11 mouse cellular contexts compared by ENCODE assay signal in genomic region chr7:69062094-69062493, GRCm38 (mm10).
DNase-seq lines count a peak whose midpoint lies in the region; ATAC-seq lines count a peak whose summit lies in the region.
"Had no signal": no experiment of that assay in that cellular context is flagged by ENCODE, and none has a peak within 500 bp of the region (broad histone marks: within the 10 kb centered on the region; RNA-seq: fewer than 3 reads in every experiment).

No protein-coding gene starts in this region.

- H3K4me1 ChIP-seq in hindbrain, embryonic 11.5 days (replicated peaks; ENCODE audit: control insufficient read depth, insufficient read depth, low read length): no peaks in the 10 kb centered on the region
- H3K4me1 ChIP-seq in hindbrain, embryonic 10.5 days (replicated peaks): 0 out of 2 replicates have a peak, but pooled peaks cover 8% of the 10 kb centered on the region
- H3K4me1 ChIP-seq in forebrain, embryonic 13.5 days: peaks cover 23% of the 10 kb centered on the region
- H3K4me1 ChIP-seq: heart, embryonic 15.5 days had no signal

- no peak overlapping the region for H3K27ac ChIP-seq in hindbrain, embryonic 11.5 days (ENCODE audit: low read depth, low read length)
- H3K27ac ChIP-seq in hindbrain, embryonic 10.5 days: no peak overlapping the region
- peak overlapping the region; percentile 73 for H3K27ac ChIP-seq in forebrain, embryonic 13.5 days
- H3K27ac ChIP-seq: heart, embryonic 15.5 days had no signal

- DNase-seq in hindbrain, embryonic 11.5 days (ENCODE audit: low spot score): peak; percentile 20
- DNase-seq in hindbrain, embryonic 10.5 days (ENCODE audit: low spot score): no peak
- DNase-seq in layer of hippocampus, postnatal 14 days (ENCODE audit: low spot score in 2 of 2): peak; percentile 12 to 25
- peak; percentile 67 for DNase-seq in retina, postnatal 1 day
- no peak for DNase-seq in urinary bladder, adult 18-20 months (ENCODE audit: low spot score in 2 of 2)
- DNase-seq in thymus, postnatal 25 days: no peak
- DNase-seq in kidney, adult 9 months: no peak

- no peaks in the 10 kb centered on the region for H3K36me3 ChIP-seq in hindbrain, embryonic 11.5 days (ENCODE audit: control insufficient read depth, insufficient read depth, low read length)
- H3K36me3 ChIP-seq in hindbrain, embryonic 10.5 days: no peaks in the 10 kb centered on the region
- H3K36me3 ChIP-seq in forebrain, embryonic 13.5 days (ENCODE audit: poor library complexity, severe bottlenecking): no peaks in the 10 kb centered on the region
- H3K36me3 ChIP-seq: heart, embryonic 15.5 days had no signal

- ATAC-seq in hindbrain, embryonic 11.5 days (ENCODE audit: low FRiP score): peak; percentile 57
- ATAC-seq in forebrain, embryonic 13.5 days: peak; percentile 95

- no peak overlapping the region for H3K4me2 ChIP-seq in hindbrain, embryonic 11.5 days (replicated peaks; ENCODE audit: low read depth, low read length)
- peak overlapping the region; percentile 3; the same call in 1 of the 2 replicates for H3K4me2 ChIP-seq in forebrain, embryonic 13.5 days

- no peaks in the 10 kb centered on the region for H3K9me3 ChIP-seq in hindbrain, embryonic 11.5 days (ENCODE audit: control insufficient read depth, low read length)
- no peaks in the 10 kb centered on the region for H3K9me3 ChIP-seq in hindbrain, embryonic 10.5 days
- H3K9me3 ChIP-seq in forebrain, embryonic 13.5 days (replicated peaks): no peaks in the 10 kb centered on the region
- H3K9me3 ChIP-seq: heart, embryonic 15.5 days had no signal

- H3K9ac ChIP-seq in hindbrain, embryonic 11.5 days (ENCODE audit: low read depth, low read length): no peak overlapping the region
- H3K9ac ChIP-seq in forebrain, embryonic 13.5 days: no peak overlapping the region
- H3K9ac ChIP-seq: heart, embryonic 15.5 days had no signal

- H3K4me3 ChIP-seq in hindbrain, embryonic 11.5 days (ENCODE audit: low read depth, low read length): no peak overlapping the region
- H3K4me3 ChIP-seq in hindbrain, embryonic 10.5 days: no peak overlapping the region
- no peak overlapping the region for H3K4me3 ChIP-seq in forebrain, embryonic 13.5 days
- H3K4me3 ChIP-seq: erythroblast, embryonic 14.5 days; heart, embryonic 15.5 days had no signal

- H3K27me3 ChIP-seq in hindbrain, embryonic 11.5 days (ENCODE audit: control insufficient read depth, insufficient read depth, low read length): no peaks in the 10 kb centered on the region
- no peaks in the 10 kb centered on the region for H3K27me3 ChIP-seq in hindbrain, embryonic 10.5 days (ENCODE audit: insufficient read depth, poor library complexity, severe bottlenecking)
- H3K27me3 ChIP-seq in forebrain, embryonic 13.5 days: no peaks in the 10 kb centered on the region
- H3K27me3 ChIP-seq: CH12.LX; heart, embryonic 15.5 days had no signal

- 65% methylated on average over 8 of the region's 8 CpGs for WGBS in hindbrain, embryonic 11.5 days
- WGBS in hindbrain, embryonic 10.5 days: 70% methylated on average over 8 of the region's 8 CpGs
- 30% methylated on average over 8 of the region's 8 CpGs for WGBS in forebrain, embryonic 13.5 days

Comparison
In these comparisons a context has a peak if more than half of its experiments do, and no peak if none do; other contexts are left out.
1. DNase-seq: peak in hindbrain, embryonic 11.5 days (single experiment), layer of hippocampus, postnatal 14 days (2 of 2) and retina, postnatal 1 day (single experiment); none in hindbrain, embryonic 10.5 days (single experiment), urinary bladder, adult 18-20 months (0 of 2), thymus, postnatal 25 days (single experiment) and kidney, adult 9 months (single experiment).